Mouse (Mus musculus): Measurements from ENCODE around the gene Lrrc15.
A peak's percentile ranks its signal among the peaks of the same experiment; 100 is the strongest.

Gene Lrrc15

DNA sequence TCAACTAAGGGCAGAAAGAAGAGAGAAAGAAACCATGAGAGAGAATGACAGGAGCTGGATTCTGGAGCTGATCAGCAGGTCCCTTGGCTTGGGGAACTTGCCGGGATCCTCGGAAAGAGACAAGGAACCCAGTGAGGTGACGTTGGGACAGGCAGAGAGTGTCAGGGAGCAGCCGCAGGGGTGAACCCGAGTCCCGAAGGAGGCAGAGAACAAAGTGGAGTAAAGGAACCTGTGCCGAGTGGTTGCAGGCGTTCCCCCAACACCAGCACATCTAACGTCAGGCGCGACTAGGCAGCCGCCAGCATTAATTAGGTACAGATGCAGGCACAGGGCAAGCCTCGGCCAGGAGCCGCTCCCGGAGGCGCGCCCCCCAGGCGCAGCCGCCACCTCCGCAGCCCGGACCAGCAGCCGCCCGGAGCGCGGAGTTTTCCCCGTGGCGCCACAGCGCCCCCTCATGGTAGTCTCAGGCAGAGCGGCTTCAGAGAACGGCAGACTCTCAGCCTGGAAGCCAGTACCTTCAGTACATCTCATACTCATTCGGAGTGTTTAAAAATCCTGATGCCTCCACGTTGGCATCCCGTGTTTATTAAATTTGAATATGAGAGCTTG is 46.9 kb downstream of the Lrrc15 start:
- DNase-seq (ENCODE audit: low spot score): peak; percentile 90

DNA sequence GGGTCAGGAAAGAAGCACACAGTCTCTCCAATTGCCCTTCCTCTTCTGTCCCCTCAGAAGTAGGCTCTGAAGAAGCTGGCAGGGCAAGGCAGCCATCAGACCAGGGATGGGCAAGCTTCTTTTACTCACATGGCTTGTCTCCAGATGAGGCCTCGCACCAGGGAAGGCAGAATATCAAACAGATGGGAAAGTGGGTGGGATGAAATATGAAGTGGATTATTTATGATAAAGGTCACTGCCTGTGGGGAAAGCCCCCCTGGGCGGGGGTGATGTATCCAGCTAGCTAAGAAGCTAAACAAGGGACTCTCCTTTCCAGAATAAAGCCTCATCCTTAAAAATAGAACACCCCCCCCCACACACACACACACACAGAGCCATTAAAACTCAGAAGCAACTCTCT is 47.5 kb downstream of the Lrrc15 start:
- no peak for DNase-seq (ENCODE audit: low spot score)

DNA sequence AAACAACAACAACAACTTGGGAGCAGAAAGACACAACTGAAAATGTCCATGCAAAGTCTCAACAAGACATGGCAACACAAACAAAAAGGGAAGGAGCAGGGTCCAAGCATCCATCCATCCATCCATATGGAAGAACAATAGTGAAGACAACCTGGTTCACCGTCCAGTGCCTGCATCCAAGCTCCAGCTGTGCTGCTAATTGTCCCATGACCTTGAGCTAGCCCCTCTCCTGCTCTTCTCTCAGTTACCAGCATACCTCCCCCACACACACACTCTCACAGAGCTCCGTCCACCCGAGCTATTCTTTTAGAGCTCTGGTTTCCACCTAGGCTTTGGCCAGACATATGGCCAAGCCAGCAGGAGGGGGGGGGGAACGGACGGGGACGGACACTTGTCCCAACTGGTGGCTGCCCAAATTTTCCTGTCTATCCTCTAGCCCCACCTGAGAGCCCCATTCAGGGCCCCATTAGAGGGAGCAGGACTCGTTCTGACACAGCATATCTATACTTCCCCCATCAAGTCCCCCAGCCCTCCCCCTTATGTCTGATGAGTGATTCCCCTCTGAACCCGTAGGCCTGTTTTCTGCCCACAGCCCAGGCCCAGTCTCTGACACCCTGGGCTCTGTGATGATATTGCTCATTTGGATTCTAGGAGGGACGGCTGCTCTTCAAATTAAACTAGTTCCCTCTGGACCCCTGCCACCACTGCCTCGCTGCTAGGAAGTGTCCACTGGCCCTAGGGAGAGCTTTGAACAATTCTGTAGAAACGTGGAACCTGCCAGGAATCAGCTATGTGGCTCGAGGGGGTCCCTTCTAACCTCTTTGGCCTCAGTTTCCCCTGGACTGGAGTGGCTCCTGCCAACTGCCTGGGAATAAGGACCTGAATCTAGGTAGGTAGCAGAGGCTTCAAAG is 48.2 kb downstream of the Lrrc15 start:
- DNase-seq (ENCODE audit: low spot score): no peak

DNA sequence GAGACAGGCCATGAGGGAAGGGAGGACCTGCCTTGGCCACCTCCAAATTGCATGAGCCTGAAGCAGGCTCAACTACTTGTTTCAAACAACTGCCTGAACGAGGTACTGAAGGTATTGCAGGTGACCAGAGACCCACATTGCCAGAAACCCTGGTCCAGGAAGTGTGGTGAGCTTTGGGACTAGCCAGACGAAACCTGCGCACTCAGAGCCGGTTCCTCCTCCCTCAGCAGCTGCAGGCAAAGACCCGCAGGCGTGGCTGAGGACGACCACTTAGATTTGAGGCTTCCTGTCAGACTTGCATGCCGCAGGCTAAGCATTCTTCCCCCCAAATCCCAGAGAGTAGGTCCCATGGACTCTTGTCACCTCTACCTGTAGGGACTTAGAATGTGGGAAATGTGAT is 49.0 kb downstream of the Lrrc15 start:
- no peak for DNase-seq (ENCODE audit: low spot score)

DNA sequence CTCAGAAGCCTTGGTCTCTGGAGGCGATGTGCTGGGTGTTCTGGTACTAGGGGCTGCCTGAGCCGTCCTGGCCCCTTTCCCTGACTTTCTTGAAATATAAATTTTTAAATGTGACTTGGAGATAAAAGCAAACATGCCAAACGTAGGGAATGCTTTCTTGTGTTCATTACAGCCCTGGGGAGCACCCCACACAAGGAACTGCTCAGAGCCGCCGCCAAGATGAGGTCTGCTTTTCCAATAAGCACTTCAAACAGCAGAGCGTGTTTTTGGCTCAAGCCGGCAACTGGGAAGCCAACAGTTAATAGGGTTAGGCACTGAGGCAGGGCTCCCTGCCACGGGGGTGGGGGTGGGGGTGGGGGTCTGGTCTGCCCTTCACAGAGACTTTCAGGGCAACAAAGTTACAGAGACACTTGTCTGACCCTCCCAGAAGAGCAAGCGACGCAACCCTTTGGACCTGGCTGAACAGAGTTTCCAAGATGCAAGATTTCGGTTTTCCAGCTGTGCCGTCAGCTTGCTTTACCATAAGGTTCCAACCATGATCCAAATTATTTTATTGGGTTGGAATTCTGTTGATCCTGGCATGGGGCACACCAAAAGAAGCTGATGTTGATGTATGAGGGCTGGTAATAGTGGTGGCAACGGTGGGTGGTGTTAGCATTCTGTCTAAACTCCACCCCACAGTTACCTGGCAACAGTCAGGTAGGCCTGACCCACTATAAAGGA is 51.0 kb downstream of the Lrrc15 start:
- DNase-seq (ENCODE audit: low spot score): no peak

DNA sequence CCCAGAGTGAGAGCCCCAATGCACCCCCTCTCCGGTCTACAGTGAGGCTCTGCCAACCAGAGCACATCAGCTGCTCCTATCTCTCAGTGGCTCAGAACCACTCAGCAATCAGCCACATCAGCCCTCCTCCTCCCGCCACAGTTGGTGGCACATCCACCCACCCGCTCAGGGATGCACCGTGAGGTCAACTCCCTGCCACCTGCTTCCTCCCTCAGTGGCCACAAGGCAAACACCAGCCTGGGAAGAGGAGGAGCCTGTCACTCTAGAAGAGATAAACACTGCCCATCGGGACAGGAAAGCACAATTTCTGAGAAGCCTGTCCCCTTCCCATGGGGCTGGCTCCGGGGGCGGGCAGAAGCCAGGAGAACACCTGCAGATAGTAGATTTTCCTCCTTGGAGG is 55.7 kb downstream of the Lrrc15 start:
- no peak for DNase-seq (ENCODE audit: low spot score)

DNA sequence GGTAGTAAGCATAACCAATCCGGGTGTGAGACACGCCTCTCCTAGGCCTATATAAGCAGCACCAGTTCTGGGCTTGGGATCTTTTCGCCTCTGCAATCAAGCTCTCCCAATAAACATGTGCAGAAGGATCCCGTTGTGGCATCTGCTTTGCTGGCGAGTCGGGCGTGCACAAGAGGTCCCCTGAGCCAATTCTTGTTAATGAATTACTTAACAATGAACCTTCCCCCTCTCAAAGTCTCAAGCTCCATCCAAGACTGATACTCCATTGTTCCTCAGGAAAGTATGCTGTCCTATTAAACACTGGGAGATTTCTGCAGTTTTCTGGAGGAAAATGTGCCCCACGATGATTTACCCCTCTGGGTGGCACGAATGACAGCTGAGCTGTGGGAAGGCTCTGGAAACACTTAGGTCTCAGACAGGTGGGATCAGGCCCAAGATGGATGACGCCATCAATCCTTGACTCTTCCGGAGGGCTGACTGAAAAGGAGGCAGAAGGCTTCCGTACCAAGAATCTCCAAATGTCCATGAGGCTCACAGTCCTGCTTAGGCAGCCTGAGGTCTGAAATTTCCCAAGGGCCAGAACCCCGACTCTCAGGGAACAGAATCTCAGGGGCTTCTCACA is 61.8 kb downstream of the Lrrc15 start:
- DNase-seq (ENCODE audit: low spot score): no peak
